Mouse (Mus musculus) spleen, adult 2 months (tissue): ENCODE measurements around the gene Polr2c.

Experiments used
- CTCF ChIP-seq: fragments of 200-500 bp; IDR thresholded peaks from 2 replicates; pipeline ENCODE4 v1.5.1; 2011; ENCODE audit warnings: mild to moderate bottlenecking, inconsistent platforms; ENCODE audit not compliant: insufficient read depth, insufficient read length, insufficient replicate concordance; ENCODE audit errors: extremely low read depth
- POLR2A ChIP-seq: fragments of 200-500 bp; IDR thresholded peaks from 2 replicates; pipeline ENCODE4 v1.6.1; 2011; ENCODE audit warnings: low read depth, low read length, inconsistent platforms

DNA sequence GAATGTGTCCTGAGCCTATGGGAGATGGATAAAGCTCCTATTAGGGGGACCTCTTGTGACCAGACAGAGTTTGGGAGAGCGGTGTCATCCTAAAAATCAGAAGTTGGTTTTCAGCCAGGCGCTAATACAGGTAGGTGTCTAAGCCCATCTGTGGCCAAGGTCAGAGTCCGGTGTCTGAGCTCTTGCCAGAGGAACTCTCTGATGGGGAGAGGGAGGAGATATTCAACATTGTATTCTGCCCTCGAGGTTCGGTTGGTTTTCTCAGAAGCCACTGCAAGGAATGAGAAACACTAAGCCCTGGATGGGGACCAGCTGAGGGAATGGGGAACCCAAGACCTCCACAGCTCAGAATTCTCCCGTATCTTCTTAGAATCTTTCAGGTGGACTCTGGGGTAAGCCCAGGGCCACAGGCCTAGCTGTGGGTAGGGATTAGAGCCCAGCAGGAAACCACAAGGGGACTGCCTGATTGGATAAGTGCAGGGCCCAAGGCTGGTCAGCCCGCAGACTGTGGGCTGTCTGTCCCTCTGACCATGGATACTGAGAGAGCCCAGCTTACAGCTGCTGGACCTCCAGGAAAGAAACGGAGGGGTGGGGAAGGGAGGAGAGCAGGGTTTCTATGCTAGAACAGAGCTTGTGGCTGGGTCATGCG lies 59.2 kb downstream of the Polr2c start:
- TF ChIP-seq CTCF: no peak
- TF ChIP-seq POLR2A: no peak
